Mouse (Mus musculus) ES-Bruce4 (cell line): ENCODE results near the gene Celsr3.
A peak's percentile ranks its signal among the peaks of the same experiment; 100 is the strongest.

Experiments used
- CTCF ChIP-seq: IDR thresholded peaks from one replicate; pipeline ENCODE4 v1.8.1; 2011; ENCODE audit warnings: low read depth, low read length
- EP300 ChIP-seq: IDR thresholded peaks from 2 replicates; pipeline ENCODE4 v1.6.1; 2011; ENCODE audit warnings: low read depth, low read length; ENCODE audit not compliant: insufficient read depth
- POLR2A ChIP-seq: IDR thresholded peaks from one replicate; pipeline ENCODE4 v1.8.1; 2011; ENCODE audit warnings: low read length; ENCODE audit not compliant: insufficient read depth

DNA sequence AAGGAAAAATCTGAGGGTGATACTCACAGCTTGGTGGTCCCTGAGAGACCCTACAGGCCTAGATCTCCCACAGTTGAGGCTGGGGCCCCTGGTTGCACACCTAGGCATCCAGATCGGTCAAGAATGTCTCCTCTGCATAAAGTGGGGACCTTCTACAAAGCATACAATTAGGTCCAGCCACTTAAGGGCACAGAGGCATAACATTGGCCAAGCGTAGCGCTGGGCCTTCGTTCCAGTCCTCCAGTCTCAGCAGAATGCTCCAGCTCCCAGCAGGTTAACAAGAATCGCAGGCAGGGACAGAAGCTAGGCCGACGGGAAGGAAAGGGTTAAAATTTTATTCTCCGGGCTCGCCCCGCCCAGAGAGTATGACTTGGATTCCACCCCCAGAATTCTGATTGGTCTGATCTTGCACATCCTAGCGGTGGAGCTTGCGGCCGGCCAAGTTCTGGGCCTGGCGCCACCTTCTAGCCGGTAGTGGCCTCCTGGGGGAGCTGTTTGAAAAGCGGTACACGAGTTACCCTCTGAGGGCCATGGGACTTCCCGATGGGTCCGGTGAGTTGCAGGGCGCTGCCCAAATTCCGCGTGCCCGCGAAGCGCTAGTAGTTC lies 27.6 kb downstream of the Celsr3 start:
- TF ChIP-seq POLR2A (peak; percentile 21), EP300 (no peak), CTCF (peak; percentile 54)
